ENCODE assay signal across 8 mouse cellular contexts in genomic region chr11:116237742-116238395, GRCm38 (mm10). TPM values are rescaled to one million over a fixed set of nuclear protein-coding genes. Genes with fewer than 3 reads are reported as not detected.
DNase-seq lines count a peak whose midpoint lies in the region; ATAC-seq lines count a peak whose summit lies in the region.

Evpl (minus strand) TSS chr11:116238077.

- peak within 1 kb of the TSS; percentile 42; the same call in 1 of the 2 replicates for H3K27ac ChIP-seq in heart, embryonic 15.5 days

- H3K9me3 ChIP-seq in heart, embryonic 15.5 days (replicated peaks), result no peaks in the 10 kb centered on the region

- H3K36me3 ChIP-seq in heart, embryonic 15.5 days, result no peaks in the 10 kb centered on the region

- 14% methylated on average over 30 of the region's 31 CpGs for WGBS in heart, embryonic 15.5 days

- peaks cover 53% of the 10 kb centered on the region for H3K27me3 ChIP-seq in heart, embryonic 15.5 days

- ATAC-seq in CD4-positive, CD25-positive, alpha-beta regulatory T cell, adult 4 months, result peak; percentile 32
- ATAC-seq in heart, embryonic 15.5 days (replicated peaks; ENCODE audit: insufficient number of reproducible peaks, insufficient read depth, low FRiP score, low read depth), result peak; percentile 66
- ATAC-seq in megakaryocyte progenitor cell, adult 5-6 weeks (replicated peaks; ENCODE audit: poor library complexity), result peak; percentile 94

- H3K4me1 ChIP-seq in heart, embryonic 15.5 days (replicated peaks), result peaks cover 8% of the 10 kb centered on the region

- peak within 1 kb of the TSS; percentile 55 for H3K4me2 ChIP-seq in heart, embryonic 15.5 days

- peak within 1 kb of the TSS; percentile 35 for H3K4me3 ChIP-seq in heart, embryonic 15.5 days

- peak within 1 kb of the TSS; percentile 36; the same call in 1 of the 2 replicates for H3K9ac ChIP-seq in heart, embryonic 15.5 days

- peak; percentile 52 for DNase-seq in adrenal gland, postnatal 25 days
- peak; percentile 87 to 94 for DNase-seq in kidney, postnatal 4 days
- DNase-seq in urinary bladder, adult 18-20 months (ENCODE audit: low spot score in 2 of 2), result peak; percentile 81 to 94
- DNase-seq in frontal cortex, postnatal 14 days (ENCODE audit: low spot score in 2 of 2), result no peak
- no peak for DNase-seq in cerebellum, postnatal 25 days

RNA-seq across cellular contexts. Expression of gene Evpl, which starts in this region (rescaled TPM):
- not detected for polyA plus RNA-seq in CD4-positive, CD25-positive, alpha-beta regulatory T cell, adult 4 months (2017; shearing (Covaris generic))
- 1.00 and 1.5 TPM in 2 replicates for total RNA-seq in adrenal gland, postnatal 25 days (2021)
- polyA plus RNA-seq in heart, embryonic 15.5 days (2015; fragmentation: Nextera tagmentation; extraction: Ambion mirVana), result 0.71 and 1.6 TPM in 2 replicates
- 0.05 and 0.24 TPM in 2 replicates for total RNA-seq in megakaryocyte progenitor cell, adult 5-6 weeks (2015)
- 1.2 and 2.0 TPM in 2 replicates for total RNA-seq in megakaryocyte progenitor cell, adult 5-6 weeks (2017)

Comparison
In these comparisons a context has a peak if more than half of its experiments do, and no peak if none do; other contexts are left out.
1. Peak in ATAC-seq in CD4-positive, CD25-positive, alpha-beta regulatory T cell, adult 4 months; RNA of the gene not detected or under 1 TPM.
2. ATAC-seq: peak in every context shown above with its lines; median percentile 94 in megakaryocyte progenitor cell, adult 5-6 weeks; 66 in heart, embryonic 15.5 days; 32 in CD4-positive, CD25-positive, alpha-beta regulatory T cell, adult 4 months.
3. DNase-seq: peak in adrenal gland, postnatal 25 days (single experiment), kidney, postnatal 4 days (2 of 2) and urinary bladder, adult 18-20 months (2 of 2); none in frontal cortex, postnatal 14 days (0 of 2) and cerebellum, postnatal 25 days (0 of 2).